Mouse (Mus musculus) embryonic fibroblast, embryonic 13.5 days (primary cell): ENCODE measurements around the gene Gm4450.
"Not testable (repeated sequence)": the region's sequence is repeated elsewhere in the genome, so short reads cannot be mapped to it uniquely, and the experiment has no call there.

Experiments
- CTCF ChIP-seq: IDR thresholded peaks from 2 replicates; pipeline ENCODE4 v1.5.1; 2011; ENCODE audit warnings: mild to moderate bottlenecking, control low read depth, low read length, moderate library complexity, borderline replicate concordance; ENCODE audit not compliant: insufficient read depth
- POLR2A ChIP-seq: IDR thresholded peaks from 2 replicates; pipeline ENCODE4 v1.6.1; 2011; ENCODE audit warnings: low read depth, mild to moderate bottlenecking, control low read depth, low read length, moderate library complexity

- TF ChIP-seq CTCF, POLR2A: not testable (repeated sequence)
Observed at GRCm38 (mm10) chr3:98457026-98457425, at the start of gene Gm4450.
